Mouse (Mus musculus) liver, postnatal 0 days (tissue): ENCODE data around the gene Icosl.

Experiments
- CTCF ChIP-seq: sonication (generic); IDR thresholded peaks from 2 replicates; pipeline ENCODE4 v1.5.1; 2016; ENCODE audit warnings: antibody characterized with exemption, low read depth
- EP300 ChIP-seq: IDR thresholded peaks from 2 replicates; pipeline ENCODE4 v1.6.1; 2016; ENCODE audit warnings: antibody characterized with exemption, low read depth, mild to moderate bottlenecking

DNA sequence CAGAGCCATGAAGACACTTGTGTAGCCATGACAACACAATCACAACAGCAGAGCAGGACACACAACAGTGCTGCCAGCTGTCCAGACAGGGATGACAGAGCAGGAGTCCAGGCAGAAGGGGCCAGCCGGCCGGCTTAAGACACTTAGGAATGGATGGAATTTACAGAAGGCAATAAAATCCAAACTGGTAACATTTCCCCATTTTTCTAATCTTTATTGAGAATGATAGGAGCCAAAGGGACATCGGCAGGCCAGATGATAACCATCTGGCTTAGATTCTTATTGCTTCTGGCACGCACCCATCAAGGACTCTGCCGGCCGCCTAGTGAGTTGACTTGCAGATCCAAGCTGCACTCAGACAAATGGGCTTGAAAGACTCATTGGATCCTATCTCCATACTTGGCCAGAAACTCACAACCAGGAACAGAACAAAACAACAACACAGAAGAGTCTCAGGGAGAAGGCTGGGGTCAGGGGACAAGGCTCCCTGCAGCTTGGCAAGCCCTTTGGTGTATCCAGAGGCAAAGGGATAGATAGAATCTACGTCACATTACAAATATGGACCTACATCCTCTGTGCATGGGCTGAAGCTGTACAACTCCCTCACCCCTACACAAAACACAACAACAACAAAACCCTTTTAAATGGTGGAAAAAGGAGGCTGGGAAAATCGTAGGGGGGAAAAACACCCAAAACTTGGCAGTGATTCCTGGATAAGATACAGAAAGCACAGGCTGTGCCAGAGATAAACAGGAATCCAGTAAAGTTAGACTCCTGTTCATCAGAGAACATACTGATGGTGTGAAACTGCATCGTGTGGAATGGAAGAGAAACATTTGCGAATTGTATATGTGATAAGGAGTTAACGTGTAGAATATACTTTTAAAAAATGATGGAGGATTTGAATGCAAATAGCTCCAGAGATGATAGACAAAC lies 35.7 kb downstream of the Icosl start:
- TF ChIP-seq CTCF, result no peak
- TF ChIP-seq EP300, result no peak
